Mouse (Mus musculus) v-Abl transformed pro-B cells (cell line): ENCODE data around the gene Gm20604.

Experiments
- in situ Hi-C, 2 experiments: fragments of 400-800 bp; cut with MboI; formaldehyde crosslinking; loops; one replicate each; pipeline ENCODE4 v1.15.1; 2025; ENCODE audit not compliant: unreplicated experiment in 2 of 2

Gene Gm20604

DNA sequence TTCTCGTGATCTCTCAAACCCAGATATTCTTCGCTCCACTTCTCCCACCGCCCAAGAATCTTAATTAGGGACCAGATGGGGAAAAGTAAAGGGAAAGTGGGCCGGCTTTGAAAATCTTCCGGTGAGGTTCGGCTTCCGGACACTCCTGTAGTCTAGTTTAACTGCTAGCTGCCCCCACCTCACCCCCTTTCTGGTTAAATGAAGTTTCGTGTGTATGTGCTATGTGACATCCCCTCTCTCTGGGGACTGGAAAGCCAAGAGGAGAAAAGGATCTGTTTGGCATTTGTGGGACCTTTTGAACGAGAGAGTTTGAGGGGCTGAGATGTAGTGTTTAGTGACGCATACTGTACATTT lies at the start of gene Gm20604:
TSS of gene Gm20604 (minus strand) at position 270 of the 354 bp plus-strand sequence.
- in situ Hi-C loops = loop anchor here (10.0 to 25.0 kb wide), 3 partner anchors 629 to 771 kb away; partner anchors contain the start of genes Cpsf2 (in 1 of the 2), Ddx24 (in 1 of the 2) and Otub2 (in 1 of the 2)

DNA sequence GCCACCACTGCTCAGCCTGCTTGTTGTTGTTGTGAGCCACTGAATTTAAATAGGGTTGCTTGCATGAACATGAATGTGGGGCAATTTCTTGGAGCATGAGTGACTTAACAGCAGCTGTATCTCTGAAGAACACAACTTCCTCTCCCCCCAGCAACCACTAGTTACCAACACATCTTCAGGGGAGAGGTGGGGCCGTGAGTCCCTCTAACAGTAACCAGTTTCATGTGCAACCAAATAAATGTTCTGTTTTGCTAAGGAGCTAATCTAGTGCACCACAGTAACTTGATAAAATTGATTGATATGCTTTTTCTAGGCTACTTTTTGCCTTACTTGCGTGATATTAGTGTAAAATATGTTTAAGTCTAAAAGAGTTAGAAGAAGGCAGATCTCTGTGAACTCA lies 41.1 kb upstream of the Gm20604 start:
- in situ Hi-C loops = no loop called here

DNA sequence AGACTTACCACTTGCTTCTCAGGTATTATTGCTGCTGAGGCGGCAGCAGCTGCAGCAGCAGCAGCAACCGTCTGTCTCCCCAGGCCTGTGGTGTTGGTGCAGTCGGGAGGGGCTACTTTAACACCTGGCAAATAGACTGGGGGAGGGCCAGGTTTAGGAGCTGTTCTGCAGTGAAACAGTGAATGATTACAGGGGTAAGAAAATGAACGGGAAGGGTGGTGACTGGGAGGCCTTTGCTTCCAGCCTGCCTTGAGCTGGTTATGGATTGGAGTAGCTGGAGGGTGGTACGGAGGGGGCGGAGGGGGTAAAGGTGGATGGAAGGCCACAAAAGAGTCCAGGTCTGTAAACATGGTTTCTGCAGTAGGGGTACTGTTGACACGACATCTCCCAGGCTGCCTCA lies 29.5 kb upstream of the Gm20604 start:
- in situ Hi-C loops = no loop called here

- in situ Hi-C loops = no loop called here
These were observed 27.1 kb upstream of the Gm20604 start for GRCm38 (mm10) chr12:102785593-102785985.

DNA sequence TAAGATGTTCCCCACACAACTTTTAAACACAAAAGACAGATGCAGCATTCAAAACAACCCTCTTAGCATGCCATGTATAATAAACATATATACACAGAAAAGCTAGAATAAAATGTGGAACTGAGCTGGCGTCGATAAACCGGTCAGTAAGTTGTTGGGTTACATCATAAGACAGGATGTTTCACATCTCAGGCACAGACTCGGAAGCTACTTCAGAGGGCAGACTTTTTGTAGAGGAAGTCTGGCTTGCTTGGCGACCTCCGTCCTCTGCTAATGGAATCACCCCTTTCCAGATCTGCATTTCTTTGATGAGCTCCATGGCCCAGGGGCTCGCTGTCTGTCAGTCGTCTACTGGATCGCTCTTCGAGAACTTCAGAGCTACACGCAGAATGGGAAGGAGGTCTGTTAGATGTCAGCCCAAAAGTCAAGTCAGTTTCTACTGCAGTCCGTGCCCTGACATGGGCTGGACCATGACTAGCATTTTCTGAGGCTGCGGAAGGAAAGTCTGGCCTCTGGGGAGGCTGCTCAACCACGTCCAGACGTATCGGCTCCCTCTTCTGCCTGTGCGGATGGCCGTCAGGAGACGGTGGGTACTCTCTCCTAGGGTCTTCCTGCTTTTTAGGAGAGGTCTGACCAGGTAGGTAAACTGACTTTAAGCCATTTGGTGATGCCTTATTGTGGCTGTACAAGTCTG lies 26.6 kb upstream of the Gm20604 start:
- in situ Hi-C loops = no loop called here

- in situ Hi-C loops = no loop called here
These were observed 24.4 kb upstream of the Gm20604 start for GRCm38 (mm10) chr12:102782841-102783240.

- in situ Hi-C loops = no loop called here
These were observed 21.0 kb upstream of the Gm20604 start for GRCm38 (mm10) chr12:102779452-102779851.

- in situ Hi-C loops = no loop called here
These were observed 19.7 kb upstream of the Gm20604 start for GRCm38 (mm10) chr12:102778151-102778550.

DNA sequence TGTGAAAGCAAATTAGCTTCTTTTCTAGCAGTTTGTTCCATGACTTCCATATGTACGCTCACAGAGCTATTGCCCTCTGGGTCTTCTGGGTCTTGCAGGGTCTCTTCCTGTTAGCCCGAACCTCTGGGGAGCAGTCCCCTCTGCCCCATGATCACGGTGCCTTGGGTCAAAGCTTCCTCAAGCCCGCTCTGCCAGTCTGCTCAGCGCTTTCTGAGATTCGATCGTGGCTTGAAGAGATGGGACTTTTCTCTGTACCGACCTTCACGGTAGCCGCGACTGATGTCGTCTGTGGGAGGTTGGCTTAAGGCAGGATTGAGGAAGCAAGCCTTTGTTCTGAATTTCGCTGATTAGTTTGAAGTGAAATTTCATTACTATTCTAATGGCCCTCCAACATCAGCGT lies 17.6 kb upstream of the Gm20604 start:
- in situ Hi-C loops = no loop called here

GRCm38 (mm10) chr12:102772676-102773075 lies 14.2 kb upstream of the Gm20604 start:
- in situ Hi-C loops = loop anchor here (25.0 kb wide), 2 partner anchors 615 to 785 kb away; partner anchors contain the start of genes Cpsf2 (in 1 of the 2) and Otub2 (in 1 of the 2)

DNA sequence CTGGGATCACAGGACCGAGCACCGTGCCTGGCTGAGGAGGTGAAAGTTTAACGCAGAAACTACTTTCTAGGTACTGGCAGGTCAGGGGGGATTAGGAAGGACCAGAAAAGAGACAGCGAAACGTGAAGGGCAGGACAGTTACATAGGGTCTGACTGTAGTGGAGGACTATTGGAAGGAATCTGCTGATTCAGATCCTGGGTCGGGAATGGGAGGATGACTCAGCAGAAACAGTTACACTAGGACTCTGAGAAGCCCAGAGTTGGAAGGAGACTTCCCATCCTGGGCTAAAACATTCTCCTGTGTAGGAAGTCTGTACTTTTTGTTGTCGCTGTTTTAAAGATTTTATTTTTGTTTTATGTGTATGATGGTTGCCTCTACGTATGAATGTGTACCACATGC lies 13.1 kb upstream of the Gm20604 start:
- in situ Hi-C loops = loop anchor here (25.0 kb wide), 2 partner anchors 616 to 784 kb away; partner anchors contain the start of genes Cpsf2 (in 1 of the 2) and Otub2 (in 1 of the 2)

DNA sequence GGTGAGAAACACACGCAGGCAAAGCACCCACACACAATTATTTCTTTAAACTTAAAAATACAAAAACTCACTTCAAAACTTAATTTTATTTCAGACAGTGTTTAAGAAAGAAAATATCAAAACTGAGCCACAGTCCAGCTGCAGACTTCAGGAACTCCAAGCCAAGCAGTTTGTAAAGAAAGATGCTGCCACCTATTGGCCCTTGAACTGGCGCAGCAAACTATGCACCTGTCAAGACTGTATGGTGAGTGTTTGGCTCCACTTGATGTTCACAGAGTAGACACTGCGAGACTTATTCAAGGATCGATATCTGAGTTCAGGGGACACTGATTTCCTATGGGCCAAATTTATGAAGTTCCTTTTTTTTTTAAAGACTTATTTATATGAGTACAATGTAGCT lies 10.5 kb upstream of the Gm20604 start:
- in situ Hi-C loops = loop anchor here (25.0 kb wide), 2 partner anchors 618 to 782 kb away; partner anchors contain the start of genes Cpsf2 (in 1 of the 2) and Otub2 (in 1 of the 2)

- in situ Hi-C loops = loop anchor here (25.0 kb wide), 2 partner anchors 624 to 776 kb away; partner anchors contain the start of genes Cpsf2 (in 1 of the 2) and Otub2 (in 1 of the 2)
These were observed 5.2 kb upstream of the Gm20604 start for GRCm38 (mm10) chr12:102763696-102764095.

DNA sequence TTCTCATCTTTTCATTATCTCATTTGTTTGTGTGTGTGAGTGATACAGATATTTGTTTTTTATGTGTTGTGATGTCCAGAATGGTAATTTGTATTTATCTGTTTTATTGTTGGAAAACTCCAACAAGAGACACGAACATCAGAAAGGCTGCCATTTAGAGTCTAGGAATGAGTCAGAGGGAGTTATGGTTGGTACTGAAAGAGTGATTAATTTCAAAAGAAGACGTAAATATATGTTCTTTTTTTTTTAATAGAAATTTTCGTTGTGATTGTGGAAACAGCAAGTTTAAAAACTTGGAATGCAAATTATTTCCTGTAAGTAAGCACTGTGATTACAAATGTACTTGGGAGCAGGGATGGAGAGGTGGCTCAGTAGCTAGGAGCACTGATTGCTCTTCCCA lies 3.2 kb upstream of the Gm20604 start:
- in situ Hi-C loops = loop anchor here (25.0 kb wide), 2 partner anchors 626 to 774 kb away; partner anchors contain the start of genes Cpsf2 (in 1 of the 2) and Otub2 (in 1 of the 2)

DNA sequence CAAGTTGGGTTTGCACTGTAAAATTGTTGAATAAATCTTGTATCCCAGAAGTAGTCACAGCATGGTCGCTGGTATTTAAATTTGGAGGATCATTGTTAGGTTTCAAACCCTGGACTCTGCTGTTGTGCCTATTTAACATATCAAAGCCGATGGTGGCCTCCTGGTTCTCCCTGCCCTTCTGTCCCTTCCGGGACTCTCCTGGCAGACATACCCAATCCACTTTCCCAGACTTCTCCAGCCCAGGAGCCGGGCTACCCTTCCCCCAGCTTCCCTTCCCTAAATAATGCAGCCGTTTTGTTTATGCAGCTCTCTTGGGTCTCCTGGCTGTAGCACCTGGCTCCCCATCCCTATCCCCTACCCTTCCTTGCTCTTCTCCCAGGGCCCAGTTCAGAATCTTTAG lies 464 bp upstream of the Gm20604 start:
- in situ Hi-C loops = loop anchor here (10.0 to 25.0 kb wide), 3 partner anchors 628 to 772 kb away; partner anchors contain the start of genes Cpsf2 (in 1 of the 2), Ddx24 (in 1 of the 2) and Otub2 (in 1 of the 2)

- in situ Hi-C loops = loop anchor here (10.0 to 25.0 kb wide), 3 partner anchors 629 to 771 kb away; partner anchors contain the start of genes Cpsf2 (in 1 of the 2), Ddx24 (in 1 of the 2) and Otub2 (in 1 of the 2)
These were observed 626 bp downstream of the Gm20604 start, which contains the start of the genes Gm28051, Gon7 and Ubr7 for GRCm38 (mm10) chr12:102757689-102758402. Gm28051 (minus strand) TSS chr12:102757765. Gon7 (minus strand) TSS chr12:102757803. Ubr7 (plus strand) TSS chr12:102757967.

DNA sequence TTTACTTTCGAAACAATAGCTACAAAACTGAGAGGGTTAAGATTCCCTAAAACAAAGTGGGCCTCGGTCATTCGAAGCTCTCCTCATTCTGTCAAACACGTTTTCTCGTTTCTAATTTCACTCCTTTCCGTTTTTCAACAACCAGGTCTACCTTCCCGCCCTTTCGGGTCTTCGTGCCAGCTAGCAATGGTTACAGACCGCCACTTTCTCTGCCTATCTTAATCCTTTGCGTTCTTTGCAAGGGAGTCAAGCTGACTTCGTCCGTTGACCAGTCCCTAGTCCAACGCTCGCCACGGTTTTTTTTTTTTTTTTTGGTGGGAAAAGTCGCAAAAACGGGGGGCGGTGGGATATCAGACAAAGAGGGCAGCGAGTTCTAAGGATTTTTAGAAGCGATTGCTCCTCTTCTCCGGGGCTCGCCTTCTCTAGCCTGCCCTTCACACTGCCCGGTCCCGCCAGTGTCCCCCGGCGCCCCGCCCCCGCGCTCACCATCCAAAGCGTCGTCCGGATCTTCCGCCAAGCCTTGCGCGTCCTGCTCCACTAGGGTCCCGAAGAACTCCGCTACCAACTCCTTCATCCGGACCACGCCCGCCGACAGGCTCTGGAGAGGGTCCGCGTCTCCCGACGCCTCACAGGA lies 1.3 kb downstream of the Gm20604 start:
- in situ Hi-C loops = loop anchor here (10.0 to 25.0 kb wide), 3 partner anchors 630 to 770 kb away; partner anchors contain the start of genes Cpsf2 (in 1 of the 2), Ddx24 (in 1 of the 2) and Otub2 (in 1 of the 2)

- in situ Hi-C loops = loop anchor here (10.0 to 25.0 kb wide), 3 partner anchors 631 to 769 kb away; partner anchors contain the start of genes Cpsf2 (in 1 of the 2), Ddx24 (in 1 of the 2) and Otub2 (in 1 of the 2)
These were observed 2.2 kb downstream of the Gm20604 start for GRCm38 (mm10) chr12:102756304-102756703.

GRCm38 (mm10) chr12:102748256-102748655 lies 10.2 kb downstream of the Gm20604 start:
- in situ Hi-C loops = loop anchor here (10.0 kb wide), 3 partner anchors 397 to 747 kb away; no protein-coding TSS in a partner anchor

GRCm38 (mm10) chr12:102744839-102745238 lies 13.6 kb downstream of the Gm20604 start:
- in situ Hi-C loops = loop anchor here (5.0 to 10.0 kb wide), 5 partner anchors 317 to 750 kb away; no protein-coding TSS in a partner anchor
